Mouse (Mus musculus) heart, embryonic 14.5 days (tissue): Measurements from ENCODE around the gene Shd. TPM values are rescaled to one million over a fixed set of nuclear protein-coding genes. Genes with fewer than 3 reads are reported as not detected.

Source experiments
- ATAC-seq: fragments of 200-750 bp; cut with Nextera tagmentation; 2 replicates; pipeline ENCODE4 v1.8.0; 2017; ENCODE audit warnings: low read depth, moderate TSS enrichment; ENCODE audit not compliant: insufficient number of reproducible peaks, insufficient read depth, low FRiP score
- H3K27ac ChIP-seq, 2 experiments: fragments of 200-500 bp in 1 of 2; fragments of 300-500 bp in 1 of 2; sonication (generic) in 1 of 2; replicated peaks in 1 of 2; 2 replicates each; pipeline ENCODE4 v1.5.1; 2012 to 2014; ENCODE audit warnings: low read depth in 2 of 2, low read length in 2 of 2, control low read depth in 1 of 2, mild to moderate bottlenecking in 1 of 2, mixed read lengths in 1 of 2; ENCODE audit not compliant: control insufficient read depth in 1 of 2, insufficient read depth in 1 of 2
- H3K27me3 ChIP-seq: fragments of 300-500 bp; sonication (generic); 2 replicates; pipeline ENCODE4 v1.6.1; 2014; ENCODE audit warnings: mild to moderate bottlenecking, low read length, control low read depth; ENCODE audit not compliant: control insufficient read depth, insufficient read depth
- H3K36me3 ChIP-seq: fragments of 300-500 bp; sonication (generic); 2 replicates; pipeline ENCODE4 v1.6.1; 2014; ENCODE audit warnings: mild to moderate bottlenecking, control low read depth, low read length, mixed read lengths; ENCODE audit not compliant: control insufficient read depth, insufficient read depth
- H3K4me1 ChIP-seq, 2 experiments: fragments of 200-500 bp in 1 of 2; fragments of 300-500 bp in 1 of 2; sonication (generic) in 1 of 2; 2 replicates each; pipeline ENCODE4 v1.6.1; 2012 to 2014; ENCODE audit warnings: low read length in 2 of 2, control low read depth in 1 of 2, mixed read lengths in 1 of 2; ENCODE audit not compliant: control insufficient read depth in 2 of 2, insufficient read depth in 2 of 2
- H3K4me2 ChIP-seq: fragments of 300-500 bp; sonication (generic); 2 replicates; pipeline ENCODE4 v1.6.1; 2014; ENCODE audit warnings: mild to moderate bottlenecking, low read length
- H3K4me3 ChIP-seq, 2 experiments: fragments of 200-500 bp in 1 of 2; fragments of 300-500 bp in 1 of 2; sonication (generic) in 1 of 2; 2 replicates each; pipeline ENCODE4 v1.5.1; 2012 to 2014; ENCODE audit warnings: low read length in 2 of 2, mild to moderate bottlenecking in 2 of 2, control low read depth in 1 of 2, low read depth in 1 of 2, moderate library complexity in 1 of 2; ENCODE audit not compliant: control insufficient read depth in 1 of 2, insufficient read depth in 1 of 2
- H3K9ac ChIP-seq: fragments of 300-500 bp; sonication (generic); 2 replicates; pipeline ENCODE4 v1.6.1; 2014; ENCODE audit warnings: mild to moderate bottlenecking, low read length
- H3K9me3 ChIP-seq: fragments of 300-500 bp; sonication (generic); 2 replicates; pipeline ENCODE4 v1.6.1; 2016; ENCODE audit warnings: low read length, control low read depth; ENCODE audit not compliant: control insufficient read depth
- WGBS: fragments of 180-500 bp; shearing (Covaris S2); extraction: QIAGEN DNeasy Blood & Tissue Kit; methylation state at CpG from one replicate; pipeline ENCODE4 v1.1.7; 2014; 5-methylcytosine and 5-hydroxymethylcytosine counted together
- polyA plus RNA-seq: library from polyadenylated mRNA; unstranded; fragments of >200 nt; fragmentation: Nextera tagmentation; extraction: Ambion mirVana; gene quantifications from 2 replicates; pipeline ENCODE4 v1.2.1, GENCODE M21; 2014

Shd gene
- polyA plus RNA-seq, 1 experiment from 2014 or later = 7.1 TPM

DNA sequence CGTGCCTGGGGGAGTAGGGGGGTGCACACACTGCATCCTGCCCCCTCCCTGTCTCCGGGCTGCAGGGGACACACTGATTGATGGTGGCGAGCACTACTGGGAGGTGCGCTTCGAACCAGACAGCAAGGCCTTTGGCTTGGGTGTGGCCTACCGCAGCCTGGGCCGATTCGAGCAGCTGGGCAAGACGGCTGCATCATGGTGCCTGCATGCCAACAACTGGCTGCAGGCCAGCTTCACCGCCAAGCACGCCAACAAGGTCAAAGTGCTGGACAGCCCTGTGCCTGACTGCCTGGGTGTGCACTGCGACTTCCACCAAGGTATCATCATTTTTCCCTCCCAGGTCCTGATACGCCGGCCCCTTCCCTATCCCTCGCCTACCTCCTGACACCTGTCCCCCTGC is 25.7 kb downstream of the Shd start:
- Histone ChIP-seq H3K4me2 (no peak overlapping the region), H3K4me1 (peaks cover 0 to 3% of the 10 kb centered on the region in 2 experiments; a peak in 1 of 4 replicates), H3K9me3 (no peaks in the 10 kb centered on the region), H3K27ac (no peak overlapping the region), H3K9ac (no peak overlapping the region), H3K27me3 (peaks cover 10% of the 10 kb centered on the region; the same call in 1 of the 2 replicates), H3K36me3 (no peaks in the 10 kb centered on the region), H3K4me3 (no peak overlapping the region)
- no peak for ATAC-seq
- WGBS = 85% methylated on average over 15 of the region's 15 CpGs

DNA sequence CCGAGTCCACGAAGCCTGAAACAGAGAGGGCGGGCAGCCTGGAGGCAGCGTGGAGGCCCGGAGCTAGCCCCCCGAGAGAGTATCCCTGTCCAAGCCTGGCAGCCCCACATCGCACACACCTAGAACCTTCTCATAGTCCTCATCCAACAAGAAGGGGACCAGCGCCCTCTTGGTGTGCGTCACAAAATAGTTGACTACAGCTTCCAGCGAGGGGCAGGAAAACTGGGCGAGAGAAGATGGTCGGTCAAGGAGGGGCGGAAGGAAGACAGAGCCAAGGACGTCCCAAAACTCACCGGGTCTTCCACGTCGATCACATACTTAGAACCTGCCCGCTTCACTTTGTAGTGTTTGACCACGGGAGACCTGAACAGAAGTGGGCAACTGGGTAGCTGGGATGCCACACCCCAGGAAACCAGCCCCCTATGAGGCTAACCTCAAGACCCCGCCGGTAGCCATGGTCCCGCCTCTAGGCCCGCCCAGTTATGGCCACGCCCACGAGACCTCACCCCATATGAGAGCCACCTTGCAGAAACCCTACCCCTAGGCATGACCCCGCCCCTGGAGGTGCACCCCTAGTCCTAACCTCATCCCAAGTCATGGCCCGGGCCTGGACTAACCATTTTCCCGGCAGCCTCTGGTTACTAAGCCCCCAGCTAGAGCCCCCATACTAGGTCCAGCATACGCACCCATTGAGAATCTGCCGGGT is 29.7 kb downstream of the Shd start:
- 0 out of 4 replicates have a peak overlapping the region, but pooled peaks of 1 of the 2 experiments have one; percentile 3 for H3K4me3 ChIP-seq
- 11% methylated on average over 30 of the region's 30 CpGs for WGBS
- H3K27ac ChIP-seq = no peak overlapping the region
- H3K9ac ChIP-seq = no peak overlapping the region
- ATAC-seq = no peak
- no peaks in the 10 kb centered on the region for H3K9me3 ChIP-seq
- peaks cover 0 to 3% of the 10 kb centered on the region in 2 experiments; a peak in 1 of 4 replicates for H3K4me1 ChIP-seq
- H3K4me2 ChIP-seq = peak overlapping the region; percentile 23
- H3K36me3 ChIP-seq = no peaks in the 10 kb centered on the region
- peaks cover 19% of the 10 kb centered on the region; the same call in 1 of the 2 replicates for H3K27me3 ChIP-seq

DNA sequence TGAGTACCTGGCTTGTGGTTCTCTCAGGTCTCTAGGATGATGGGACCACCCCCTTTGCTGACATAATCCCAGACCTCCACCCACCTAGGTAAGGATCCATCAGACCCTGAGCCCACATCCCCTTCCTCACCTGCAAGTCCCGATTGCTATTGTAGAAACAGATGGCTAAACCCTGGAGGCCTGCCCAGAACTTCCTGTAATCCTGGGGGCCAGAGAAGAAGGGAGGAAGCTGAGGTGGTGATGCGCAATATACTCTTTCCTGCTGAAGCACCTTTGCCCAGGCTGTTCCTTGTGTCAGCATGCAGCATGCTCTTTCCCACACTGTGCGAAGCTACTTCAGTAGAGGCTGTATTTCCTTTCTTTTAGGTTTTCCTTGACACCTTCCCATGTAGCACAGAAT is 32.7 kb downstream of the Shd start:
- 72% methylated on average over 3 of the region's 3 CpGs for WGBS

DNA sequence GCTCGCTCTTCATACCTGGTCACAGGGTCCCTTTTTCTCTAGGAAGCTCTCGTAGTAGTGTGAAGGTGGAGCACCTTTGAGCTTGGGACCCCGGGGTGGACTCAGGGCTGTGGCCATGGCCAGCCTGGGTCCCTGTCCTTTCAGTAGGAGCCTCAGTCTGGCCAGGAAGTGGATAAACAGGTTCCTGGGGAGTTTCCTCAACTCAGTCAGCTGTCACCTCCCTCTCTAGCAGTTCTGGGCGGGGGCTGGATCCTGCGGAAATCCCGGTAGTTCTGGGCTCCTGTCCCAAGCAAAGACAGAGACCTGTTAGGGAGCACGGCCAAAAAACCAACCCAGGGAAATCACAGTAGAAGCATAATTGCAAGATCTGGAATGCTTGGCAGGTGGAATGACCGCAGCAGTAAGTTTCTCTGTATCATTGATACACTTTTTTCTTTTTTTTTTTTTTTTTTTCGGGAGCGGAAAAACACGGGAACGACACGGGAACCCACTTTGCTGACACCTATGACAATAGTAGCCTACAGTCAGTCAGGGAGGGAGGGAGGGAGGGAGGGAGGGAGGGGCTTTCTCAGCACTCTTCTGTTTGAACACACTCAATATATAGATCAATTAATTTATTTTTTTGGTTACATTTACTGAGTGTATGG is 35.3 kb downstream of the Shd start, which contains the start of the genes Stap2 and Mpnd:
Stap2 (minus strand) TSS at position 170 of the 647 bp plus-strand sequence.
Mpnd (plus strand) TSS at position 297 of the 647 bp plus-strand sequence.
- Histone ChIP-seq H3K4me2 (peak within 1 kb of the TSS; percentile 48), H3K4me3 (peak within 1 kb of the TSS; percentile 24 to 35), H3K36me3 (no peaks in the 10 kb centered on the region), H3K9ac (peak within 1 kb of the TSS; percentile 51; the same call in 1 of the 2 replicates), H3K27me3 (peaks cover 13% of the 10 kb centered on the region; the same call in 1 of the 2 replicates), H3K27ac (peak within 1 kb of the TSS in 1 of 2 experiments; percentile 5; a peak in 1 of 4 replicates), H3K9me3 (no peaks in the 10 kb centered on the region), H3K4me1 (peaks cover 14 to 20% of the 10 kb centered on the region in 2 experiments)
- no peak for ATAC-seq
- 26% methylated on average over 12 of the region's 13 CpGs for WGBS

More for the DNA sequence above, 32.7 kb downstream of the Shd start:
- no peak overlapping the region for H3K4me3 ChIP-seq
- no peak overlapping the region for H3K4me2 ChIP-seq
- no peak overlapping the region for H3K27ac ChIP-seq
- H3K9me3 ChIP-seq = no peaks in the 10 kb centered on the region
- peaks cover 19% of the 10 kb centered on the region; the same call in 1 of the 2 replicates for H3K27me3 ChIP-seq
- ATAC-seq = no peak
- no peaks in the 10 kb centered on the region for H3K36me3 ChIP-seq
- no peak overlapping the region for H3K9ac ChIP-seq
- H3K4me1 ChIP-seq = peaks cover 9 to 11% of the 10 kb centered on the region in 2 experiments; a peak in 3 of 4 replicates

GRCm38 (mm10) chr17:56006956-56007355 is 36.7 kb downstream of the Shd start:
- no peak overlapping the region for H3K4me3 ChIP-seq
- peaks cover 14 to 21% of the 10 kb centered on the region in 2 experiments for H3K4me1 ChIP-seq
- peaks cover 4% of the 10 kb centered on the region; the same call in 1 of the 2 replicates for H3K27me3 ChIP-seq
- ATAC-seq = no peak
- H3K9ac ChIP-seq = no peak overlapping the region
- WGBS = 36% methylated on average over 10 of the region's 10 CpGs
- H3K9me3 ChIP-seq = no peaks in the 10 kb centered on the region
- no peak overlapping the region for H3K4me2 ChIP-seq
- peaks cover 9% of the 10 kb centered on the region for H3K36me3 ChIP-seq
- no peak overlapping the region; a peak in 1 of 4 replicates for H3K27ac ChIP-seq

DNA sequence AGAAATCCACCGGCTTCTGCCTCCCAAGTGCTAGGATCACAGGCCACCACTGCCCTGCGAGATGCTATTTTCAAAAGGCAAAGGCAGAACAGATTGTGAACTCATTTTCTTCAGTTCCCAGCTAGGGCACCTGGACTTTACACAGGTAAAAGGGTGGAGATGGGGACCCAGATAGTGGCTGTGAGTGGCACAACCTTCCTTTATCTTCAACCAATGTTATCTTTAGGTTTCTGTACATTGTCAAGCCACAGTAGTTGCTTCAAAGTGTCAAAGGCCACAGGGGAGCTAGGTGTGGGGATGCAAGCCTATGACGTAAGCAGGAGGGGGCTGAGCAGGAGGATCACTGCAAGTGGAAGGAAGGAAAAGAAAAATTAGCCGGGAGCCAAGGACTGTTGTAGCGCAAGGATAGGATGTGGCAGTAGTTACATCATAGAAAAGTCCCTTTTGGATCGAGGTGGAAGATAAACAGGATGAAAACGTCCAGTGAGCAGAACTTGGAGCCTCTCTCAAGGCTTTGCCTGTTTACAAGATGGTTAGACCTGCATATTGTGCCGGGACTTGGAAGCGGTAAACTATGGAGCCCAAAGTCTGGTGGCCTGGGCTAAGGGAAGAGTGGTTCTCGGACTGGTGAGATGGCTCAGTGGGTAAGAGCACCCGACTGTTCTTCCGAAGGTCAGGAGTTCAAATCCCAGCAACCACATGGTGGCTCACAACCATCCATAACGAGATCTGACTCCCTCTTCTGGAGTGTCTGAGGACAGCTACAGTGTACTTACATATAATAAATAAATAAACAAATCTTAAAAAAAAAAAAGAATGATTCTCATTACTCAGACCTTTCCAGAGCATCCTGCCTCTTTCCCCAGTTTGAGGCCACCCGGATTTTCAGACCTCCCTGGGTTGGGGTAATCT is 37.4 kb downstream of the Shd start:
- H3K36me3 ChIP-seq = peaks cover 15% of the 10 kb centered on the region
- peaks cover 14 to 21% of the 10 kb centered on the region in 2 experiments for H3K4me1 ChIP-seq
- peak overlapping the region; percentile 96 for H3K4me2 ChIP-seq
- no peak for ATAC-seq
- H3K27me3 ChIP-seq = peaks cover 4% of the 10 kb centered on the region; the same call in 1 of the 2 replicates
- H3K9ac ChIP-seq = peak overlapping the region; percentile 73; the same call in 1 of the 2 replicates
- peak overlapping the region; percentile 30 to 79 for H3K27ac ChIP-seq
- WGBS = 25% methylated on average over 13 of the region's 14 CpGs
- H3K4me3 ChIP-seq = peak overlapping the region; percentile 31 to 69
- no peaks in the 10 kb centered on the region for H3K9me3 ChIP-seq
